Mouse (Mus musculus): Measurements from ENCODE around the gene Cmtm8.

GRCm38 (mm10) chr9:114843634-114844016 lies 331 bp downstream of the Cmtm8 start:
- TF ChIP-seq CTCF (IDR thresholded peaks at IDR 0.05; ENCODE audit: borderline replicate concordance, control insufficient read depth, extremely low read depth, insufficient read depth, low read length, poor library complexity) = no peak
- TF ChIP-seq POLR2A (IDR thresholded peaks at IDR 0.05; ENCODE audit: control insufficient read depth, extremely low read depth, insufficient read depth, low read length, poor library complexity) = no peak

All from thymus, adult 2 months (tissue).